Mouse (Mus musculus) central nervous system, embryonic 11.5 days (tissue): Measurements from ENCODE around the gene Nelfb. TPM values are rescaled to one million over a fixed set of nuclear protein-coding genes. Genes with fewer than 3 reads are reported as not detected.

Source experiments
- polyA plus RNA-seq: library from polyadenylated mRNA; depleted of rRNA; stranded (reverse); fragments of >200 nt; gene quantifications from 2 replicates; pipeline ENCODE4 v1.2.3, GENCODE M21; 2012; rRNA removed

Gene Nelfb
- polyA plus RNA-seq, result 76.7 and 116 TPM in 2 replicates

GRCm38 (mm10) chr2:25211121-25211670 is at the start of gene Nelfb:
TSS of gene Nelfb (minus strand) at chr2:25211489.

GRCm38 (mm10) chr2:25255284-25255779 is 44.0 kb upstream of the Nelfb start, which contains the start of gene Tmem203:
TSS of gene Tmem203 (plus strand) at chr2:25255439.

GRCm38 (mm10) chr2:25246183-25247072 is 35.1 kb upstream of the Nelfb start, which contains the start of gene AL732309.1:
TSS of gene AL732309.1 (minus strand) at chr2:25246863.

GRCm38 (mm10) chr2:25242101-25242506 is 30.8 kb upstream of the Nelfb start, which contains the start of the genes Rnf208 and Cysrt1:
TSS of gene Rnf208 (plus strand) at chr2:25242255.
TSS of gene Cysrt1 (minus strand) at chr2:25242452.

GRCm38 (mm10) chr2:25236614-25237013 is 25.3 kb upstream of the Nelfb start, which contains the start of gene Rnf224:
TSS of gene Rnf224 (minus strand) at chr2:25236787.

GRCm38 (mm10) chr2:25234050-25234449 is 22.8 kb upstream of the Nelfb start, which contains the start of gene Slc34a3:
TSS of gene Slc34a3 (minus strand) at chr2:25234364.

GRCm38 (mm10) chr2:25224492-25224765 is 13.1 kb upstream of the Nelfb start, which contains the start of gene Tubb4b:
TSS of gene Tubb4b (minus strand) at chr2:25224702.

GRCm38 (mm10) chr2:25218445-25218844 is 7.2 kb upstream of the Nelfb start, which contains the start of gene Fam166a:
TSS of gene Fam166a (plus strand) at chr2:25218745.

GRCm38 (mm10) chr2:25214444-25214843 is 3.2 kb upstream of the Nelfb start, which contains the start of gene Stpg3:
TSS of gene Stpg3 (minus strand) at chr2:25214637.

GRCm38 (mm10) chr2:25196172-25196954 is 14.9 kb downstream of the Nelfb start, which contains the start of gene Tor4a:
TSS of gene Tor4a (minus strand) at chr2:25196886.

GRCm38 (mm10) chr2:25180478-25180903 is 30.8 kb downstream of the Nelfb start, which contains the start of gene Nrarp:
TSS of gene Nrarp (plus strand) at chr2:25180758.

Other genes starting within 250 kb of the Nelfb start
- 25.0 and 41.0 TPM in 2 replicates for gene Dph7, start 249.1 kb downstream of the Nelfb start, polyA plus RNA-seq
- 92.1 and 109 TPM in 2 replicates for gene Mrpl41, start 236.4 kb downstream of the Nelfb start, polyA plus RNA-seq
- 6.2 and 8.3 TPM in 2 replicates for gene Pnpla7, start 235.5 kb downstream of the Nelfb start, polyA plus RNA-seq
- 88.4 and 93.5 TPM in 2 replicates for gene Nsmf, start 157.1 kb downstream of the Nelfb start, polyA plus RNA-seq
- gene Entpd8, start 131.2 kb downstream of the Nelfb start, polyA plus RNA-seq, result 0.06 and 0.11 TPM in 2 replicates
- 0.10 and 0.18 TPM in 2 replicates for gene Noxa1, start 116.3 kb downstream of the Nelfb start, polyA plus RNA-seq
- 61.4 and 82.9 TPM in 2 replicates for gene Nrarp, start 30.7 kb downstream of the Nelfb start, polyA plus RNA-seq
- gene Tor4a, start 14.6 kb downstream of the Nelfb start, polyA plus RNA-seq, result 1.9 and 2.3 TPM in 2 replicates
- gene Stpg3, start 3.1 kb upstream of the Nelfb start, polyA plus RNA-seq, result not detected in 2 replicates
- 0.14 TPM in 1 of 2 replicates, not detected in the other for gene Fam166a, start 7.3 kb upstream of the Nelfb start, polyA plus RNA-seq
- gene Tubb4b, start 13.2 kb upstream of the Nelfb start, polyA plus RNA-seq, result 438 and 534 TPM in 2 replicates
- gene Slc34a3, start 22.9 kb upstream of the Nelfb start, polyA plus RNA-seq, result 0.04 TPM in 1 of 2 replicates, not detected in the other
- 0.02 TPM in 1 of 2 replicates, not detected in the other for gene Rnf224, start 25.3 kb upstream of the Nelfb start, polyA plus RNA-seq
- 25.3 and 26.0 TPM in 2 replicates for gene Rnf208, start 30.8 kb upstream of the Nelfb start, polyA plus RNA-seq
- gene Cysrt1, start 31.0 kb upstream of the Nelfb start, polyA plus RNA-seq, result 0.16 TPM in 1 of 2 replicates, not detected in the other
- gene AL732309.1, start 35.4 kb upstream of the Nelfb start, polyA plus RNA-seq, result 8.1 and 14.5 TPM in 2 replicates
- gene Tmem203, start 44.0 kb upstream of the Nelfb start, polyA plus RNA-seq, result 22.0 and 23.7 TPM in 2 replicates
- 4.1 and 4.2 TPM in 2 replicates for gene Tprn, start 51.1 kb upstream of the Nelfb start, polyA plus RNA-seq
- 131 and 133 TPM in 2 replicates for gene Ssna1, start 60.9 kb upstream of the Nelfb start, polyA plus RNA-seq
- 106 and 109 TPM in 2 replicates for gene Anapc2, start 61.0 kb upstream of the Nelfb start, polyA plus RNA-seq
- not detected in 2 replicates for gene Tmem210, start 76.7 kb upstream of the Nelfb start, polyA plus RNA-seq
- not detected in 2 replicates for gene Lrrc26, start 78.4 kb upstream of the Nelfb start, polyA plus RNA-seq
- 1.6 and 2.0 TPM in 2 replicates for gene Grin1, start 107.7 kb upstream of the Nelfb start, polyA plus RNA-seq
- 29.2 and 34.9 TPM in 2 replicates for gene Man1b1, start 120.8 kb upstream of the Nelfb start, polyA plus RNA-seq
- 22.1 and 29.3 TPM in 2 replicates for gene Dpp7, start 144.9 kb upstream of the Nelfb start, polyA plus RNA-seq
- gene Uap1l1, start 154.2 kb upstream of the Nelfb start, polyA plus RNA-seq, result 2.9 and 5.3 TPM in 2 replicates
- 64.9 and 72.9 TPM in 2 replicates for gene Sapcd2, start 160.8 kb upstream of the Nelfb start, polyA plus RNA-seq
- 0.11 and 0.17 TPM in 2 replicates for gene Entpd2, start 184.4 kb upstream of the Nelfb start, polyA plus RNA-seq
- gene Npdc1, start 187.9 kb upstream of the Nelfb start, polyA plus RNA-seq, result 146 and 170 TPM in 2 replicates
- gene Fut7, start 211.8 kb upstream of the Nelfb start, polyA plus RNA-seq, result 0.06 and 0.31 TPM in 2 replicates
- gene Abca2, start 217.2 kb upstream of the Nelfb start, polyA plus RNA-seq, result 15.7 and 15.9 TPM in 2 replicates
- 0.16 and 0.36 TPM in 2 replicates for gene Clic3, start 245.3 kb upstream of the Nelfb start, polyA plus RNA-seq
- gene Paxx, start 249.6 kb upstream of the Nelfb start, polyA plus RNA-seq, result 23.7 and 35.7 TPM in 2 replicates